Mouse (Mus musculus): Measurements from ENCODE around the gene Acox3.

- TF ChIP-seq CTCF (IDR thresholded peaks at IDR 0.05; ENCODE audit: borderline replicate concordance, extremely low read depth, insufficient read depth, insufficient read length) = no peak
- TF ChIP-seq POLR2A (IDR thresholded peaks at IDR 0.05; ENCODE audit: borderline replicate concordance, extremely low read depth, insufficient read depth, insufficient read length, poor library complexity, severe bottlenecking) = no peak
Observed at GRCm38 (mm10) chr5:35571546-35571945, 11.3 kb upstream of the Acox3 start.

Data from brain, embryonic 14.5 days (tissue).